8 mouse cellular contexts compared by ENCODE assay signal in genomic region chr15:81360345-81361021, GRCm38 (mm10). TPM values are rescaled to one million over a fixed set of nuclear protein-coding genes. Genes with fewer than 3 reads are reported as not detected.
DNase-seq lines count a peak whose midpoint lies in the region; ATAC-seq and TF ChIP-seq lines count a peak whose summit lies in the region.

Gene Slc25a17 (minus strand): TSS chr15:81360812.

- under 1% methylated on average over 30 of the region's 30 CpGs for WGBS in forebrain, embryonic 15.5 days
- 2% methylated on average over 30 of the region's 30 CpGs for WGBS in lung, adult 2 months

- H3K4me2 ChIP-seq in forebrain, embryonic 15.5 days (replicated peaks), result peak within 1 kb of the TSS; percentile 84

- peak; percentile 99 for ATAC-seq in forebrain, embryonic 15.5 days (replicated peaks)
- ATAC-seq in neutrophil, adult 5-6 weeks (ENCODE audit: extremely low read depth, insufficient number of reproducible peaks, low FRiP score, poor library complexity, severe bottlenecking), result peak; percentile 100

- no peak for TF ChIP-seq CTCF in lung, adult 2 months (IDR thresholded peaks at IDR 0.05; ENCODE audit: insufficient read depth, low read length)

- DNase-seq in ES-CJ7 (ENCODE audit: low read depth, low spot score), result peak; percentile 96
- peak; percentile 90 for DNase-seq in cerebellum, adult 11 months
- DNase-seq in heart, postnatal 25 days (ENCODE audit: low spot score), result peak; percentile 93
- DNase-seq in layer of hippocampus, adult 18-20 months (ENCODE audit: low spot score in 2 of 2), result peak; percentile 89 to 93
- DNase-seq in lung, adult 2 months, result peak; percentile 93
- peak; percentile 94 to 96 for DNase-seq in thymus, adult 18-20 months

- no peaks in the 10 kb centered on the region for H3K9me3 ChIP-seq in forebrain, embryonic 15.5 days

- no peaks in the 10 kb centered on the region for H3K27me3 ChIP-seq in forebrain, embryonic 15.5 days

- H3K36me3 ChIP-seq in forebrain, embryonic 15.5 days, result peaks cover 22% of the 10 kb centered on the region

- intact Hi-C loops in heart, postnatal 25 days (cut with DNase I), result no loop called here

- TF ChIP-seq POLR2A in lung, adult 2 months (IDR thresholded peaks at IDR 0.05; ENCODE audit: borderline replicate concordance, extremely low read depth, low read depth, low read length), result peak; percentile 77; the same call in 1 of the 2 replicates

- H3K4me3 ChIP-seq in forebrain, embryonic 15.5 days, result peak within 1 kb of the TSS; percentile 74
- H3K4me3 ChIP-seq in lung, adult 2 months (replicated peaks; ENCODE audit: extremely low read depth, low read depth, low read length), result peak within 1 kb of the TSS; percentile 94

- H3K4me1 ChIP-seq in forebrain, embryonic 15.5 days, result peaks cover 29% of the 10 kb centered on the region
- peaks cover 13% of the 10 kb centered on the region for H3K4me1 ChIP-seq in lung, adult 2 months (ENCODE audit: control insufficient read depth, insufficient read depth, low read length)

- peak within 1 kb of the TSS; percentile 68 for H3K9ac ChIP-seq in forebrain, embryonic 15.5 days (replicated peaks)

- peak within 1 kb of the TSS; percentile 80 for H3K27ac ChIP-seq in forebrain, embryonic 15.5 days (replicated peaks)

RNA-seq across cellular contexts. Expression of gene Slc25a17, which starts in this region (rescaled TPM):
- 133 and 139 TPM in 2 replicates for polyA plus RNA-seq in forebrain, embryonic 15.5 days (2015; fragmentation: Nextera tagmentation; extraction: Ambion mirVana)
- total RNA-seq in heart, postnatal 25 days (2021), result 10 to 100 TPM; 17.2 to 17.8 TPM
- total RNA-seq in layer of hippocampus, adult 18-20 months (2021), result 10 to 100 TPM; 37.9 to 43.3 TPM
- polyA plus RNA-seq in lung, adult 2 months (2012; rRNA removed), result 25.9 and 44.2 TPM in 2 replicates
- total RNA-seq in neutrophil, adult 5-6 weeks (2017), result 32.8 and 38.6 TPM in 2 replicates

Comparison
In these comparisons a context has a peak if more than half of its experiments do, and no peak if none do; other contexts are left out.
1. Peak in every context shown above with its lines: DNase-seq, ATAC-seq, H3K4me3 ChIP-seq and H3K27ac ChIP-seq.